Mouse (Mus musculus) macrophage (primary cell): ENCODE data around the gene Olfr686. TPM values are rescaled to one million over a fixed set of nuclear protein-coding genes. Genes with fewer than 3 reads are reported as not detected.

ENCODE experiments used
- polyA plus RNA-seq: library from polyadenylated mRNA; stranded (reverse); fragments of 250-400 nt; gene quantifications from 3 replicates; pipeline ENCODE4 v1.2.4, GENCODE M21; 2018; ENCODE audit warnings: inconsistent platforms

The Olfr686 gene
- polyA plus RNA-seq, 1 experiment from 2014 or later, result not detected

Other genes with a start within 250 kb of the Olfr686 start
- gene Olfr670, start 244.9 kb downstream of the Olfr686 start, polyA plus RNA-seq, result not detected in 3 replicates
- not detected in 3 replicates for gene Olfr671, start 228.4 kb downstream of the Olfr686 start, polyA plus RNA-seq
- not detected in 3 replicates for gene Olfr672, start 205.5 kb downstream of the Olfr686 start, polyA plus RNA-seq
- not detected in 3 replicates for gene Olfr675, start 179.0 kb downstream of the Olfr686 start, polyA plus RNA-seq
- gene Olfr676, start 174.8 kb downstream of the Olfr686 start, polyA plus RNA-seq, result not detected in 3 replicates
- gene Olfr677, start 156.1 kb downstream of the Olfr686 start, polyA plus RNA-seq, result not detected in 3 replicates
- not detected in 3 replicates for gene Olfr678, start 143.0 kb downstream of the Olfr686 start, polyA plus RNA-seq
- gene Olfr679, start 126.3 kb downstream of the Olfr686 start, polyA plus RNA-seq, result not detected in 3 replicates
- gene Olfr680-ps1, start 114.7 kb downstream of the Olfr686 start, polyA plus RNA-seq, result not detected in 3 replicates
- not detected in 3 replicates for gene Olfr681, start 90.6 kb downstream of the Olfr686 start, polyA plus RNA-seq
- not detected in 3 replicates for gene Olfr683, start 60.5 kb downstream of the Olfr686 start, polyA plus RNA-seq
- gene Olfr684, start 43.8 kb downstream of the Olfr686 start, polyA plus RNA-seq, result not detected in 3 replicates
- not detected in 3 replicates for gene Olfr685, start 21.5 kb downstream of the Olfr686 start, polyA plus RNA-seq
- gene Olfr688, start 80.6 kb upstream of the Olfr686 start, polyA plus RNA-seq, result not detected in 3 replicates
- gene Olfr689, start 103.7 kb upstream of the Olfr686 start, polyA plus RNA-seq, result not detected in 3 replicates
- not detected in 3 replicates for gene Olfr690, start 126.6 kb upstream of the Olfr686 start, polyA plus RNA-seq
- not detected in 3 replicates for gene Olfr691, start 134.8 kb upstream of the Olfr686 start, polyA plus RNA-seq
- not detected in 3 replicates for gene Olfr692, start 160.7 kb upstream of the Olfr686 start, polyA plus RNA-seq
- not detected in 3 replicates for gene Gm5901, start 167.6 kb upstream of the Olfr686 start, polyA plus RNA-seq
- gene Fam160a2, start 192.6 kb upstream of the Olfr686 start, polyA plus RNA-seq, result 6.6 to 12.5 TPM (median 9.3 TPM) in 3 replicates
- not detected in 3 replicates for gene Cnga4, start 197.1 kb upstream of the Olfr686 start, polyA plus RNA-seq
- gene Cckbr, start 218.2 kb upstream of the Olfr686 start, polyA plus RNA-seq, result not detected in 3 replicates